Mouse (Mus musculus): ENCODE measurements around the gene Sit1. TPM values are rescaled to one million over a fixed set of nuclear protein-coding genes. Genes with fewer than 3 reads are reported as not detected.
A peak's percentile ranks its signal among the peaks of the same experiment; 100 is the strongest.

Gene Sit1
- polyA plus RNA-seq, 1 experiment, result not detected

DNA sequence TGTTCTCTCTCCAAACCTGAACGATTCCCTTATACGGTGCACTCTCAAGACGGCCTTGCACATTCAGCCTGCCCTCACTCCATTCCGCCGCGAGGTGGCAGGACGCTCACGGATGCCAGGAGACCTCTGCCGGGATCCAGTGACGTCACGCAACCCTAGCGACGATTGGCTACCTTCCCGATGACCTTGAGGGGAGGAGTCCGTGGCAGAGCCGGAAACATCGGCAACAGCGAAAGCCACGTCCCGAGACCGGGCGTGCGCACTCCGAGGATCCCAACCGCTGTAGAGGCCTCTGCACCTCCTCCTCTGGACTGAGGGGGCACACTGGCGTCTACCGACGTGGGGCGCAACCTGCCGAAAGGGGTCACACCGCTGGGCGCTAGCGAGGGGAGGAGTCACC, 41.5 kb downstream of the Sit1 start:
- TF ChIP-seq GATA1 (IDR thresholded peaks at IDR 0.05; ENCODE audit: low read length) (no peak), TAL1 (IDR thresholded peaks at IDR 0.05; ENCODE audit: low read length) (no peak)
- Histone ChIP-seq H3K27me3 (ENCODE audit: control insufficient read depth) (peaks cover 9% of the 10 kb centered on the region), H3K4me3 (replicated peaks) (peak overlapping the region; percentile 84), H3K36me3 (ENCODE audit: control insufficient read depth) (peaks cover 14% of the 10 kb centered on the region), H3K9me3 (ENCODE audit: control insufficient read depth, low read length) (no peaks in the 10 kb centered on the region), H3K4me1 (ENCODE audit: control insufficient read depth) (peaks cover 20% of the 10 kb centered on the region)

DNA sequence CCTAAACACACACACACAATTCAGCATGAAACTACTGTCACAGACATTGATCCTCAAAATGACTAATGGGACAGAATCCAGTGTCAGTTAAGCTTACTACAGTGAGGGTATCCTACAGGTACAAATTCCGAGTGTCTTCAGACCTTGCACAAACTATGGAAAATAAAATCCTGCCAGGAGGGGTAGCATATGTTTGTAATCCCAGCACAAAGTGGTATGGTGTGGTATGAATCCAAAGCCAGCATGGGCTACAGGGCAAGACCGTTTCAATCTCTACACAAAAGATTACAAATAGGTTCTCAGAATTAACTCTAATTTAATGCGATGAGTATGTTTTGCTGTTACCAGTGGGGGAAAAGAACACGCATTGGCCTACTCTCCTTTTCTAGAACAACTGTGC, 41.9 kb downstream of the Sit1 start, which contains the start of gene Tesk1:
Gene Tesk1, plus strand, starts transcription at position 301 of the 400 bp plus-strand sequence.
- Histone ChIP-seq H3K9me3 (ENCODE audit: control insufficient read depth, low read length) (no peaks in the 10 kb centered on the region), H3K4me3 (replicated peaks) (peak within 1 kb of the TSS; percentile 84), H3K36me3 (ENCODE audit: control insufficient read depth) (peaks cover 10% of the 10 kb centered on the region), H3K4me1 (ENCODE audit: control insufficient read depth) (peaks cover 20% of the 10 kb centered on the region), H3K27me3 (ENCODE audit: control insufficient read depth) (peaks cover 9% of the 10 kb centered on the region)
- no peak for TF ChIP-seq TAL1 (IDR thresholded peaks at IDR 0.05; ENCODE audit: low read length)
- TF ChIP-seq GATA1 (IDR thresholded peaks at IDR 0.05; ENCODE audit: low read length), result no peak

DNA sequence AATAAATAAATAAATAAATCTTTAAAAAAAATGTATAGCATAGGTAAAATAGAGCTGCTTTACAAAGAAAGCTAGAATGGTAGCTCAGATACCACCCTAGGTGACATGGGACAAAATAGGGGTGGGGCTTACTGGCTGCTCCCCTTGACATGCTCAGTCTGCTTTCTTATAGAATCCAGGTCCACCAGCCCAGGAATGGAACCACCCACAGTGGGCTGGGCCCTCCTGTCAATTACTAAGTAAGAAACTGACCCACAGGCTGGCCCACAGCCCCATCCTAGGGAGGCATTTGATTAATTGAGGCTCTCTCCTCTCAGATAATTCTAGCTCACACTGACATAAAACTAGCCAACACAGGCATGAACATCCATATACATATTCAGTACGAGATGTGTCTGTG, 50.7 kb downstream of the Sit1 start:
- Histone ChIP-seq H3K36me3 (ENCODE audit: control insufficient read depth) (no peaks in the 10 kb centered on the region), H3K4me1 (ENCODE audit: control insufficient read depth) (peaks cover 7% of the 10 kb centered on the region), H3K27me3 (ENCODE audit: control insufficient read depth) (peaks cover 12% of the 10 kb centered on the region), H3K9me3 (ENCODE audit: control insufficient read depth, low read length) (no peaks in the 10 kb centered on the region), H3K4me3 (replicated peaks) (no peak overlapping the region)
- TF ChIP-seq GATA1 (IDR thresholded peaks at IDR 0.05; ENCODE audit: low read length) (no peak), TAL1 (IDR thresholded peaks at IDR 0.05; ENCODE audit: low read length) (no peak)

Other genes with a start within 250 kb of the Sit1 start
- not detected in 2 replicates for gene Atp8b5, start 216.6 kb downstream of the Sit1 start, polyA plus RNA-seq (2012)
- 0.03 TPM in 1 of 2 replicates, not detected in the other for gene Rusc2, start 101.8 kb downstream of the Sit1 start, polyA plus RNA-seq (2012)
- 0.05 and 0.10 TPM in 2 replicates for gene Fam166b, start 54.6 kb downstream of the Sit1 start, polyA plus RNA-seq (2012)
- 1.6 and 1.9 TPM in 2 replicates for gene Tesk1, start 41.8 kb downstream of the Sit1 start, polyA plus RNA-seq (2012)
- 0.09 TPM in 1 of 2 replicates, not detected in the other for gene Cd72, start 29.1 kb downstream of the Sit1 start, polyA plus RNA-seq (2012)
- gene Ccdc107, start 9.2 kb upstream of the Sit1 start, polyA plus RNA-seq (2012), result 10.5 and 12.4 TPM in 2 replicates
- gene Arhgef39, start 16.0 kb upstream of the Sit1 start, polyA plus RNA-seq (2012), result 9.4 and 10.5 TPM in 2 replicates
- not detected in 2 replicates for gene Car9, start 23.2 kb upstream of the Sit1 start, polyA plus RNA-seq (2012)
- 0.13 TPM in 1 of 2 replicates, not detected in the other for gene Tpm2, start 40.0 kb upstream of the Sit1 start, polyA plus RNA-seq (2012)
- 0.10 and 0.20 TPM in 2 replicates for gene Creb3, start 78.6 kb upstream of the Sit1 start, polyA plus RNA-seq (2012)
- 17.6 and 19.2 TPM in 2 replicates for gene Tln1, start 79.0 kb upstream of the Sit1 start, polyA plus RNA-seq (2012)
- gene Rgp1, start 95.0 kb upstream of the Sit1 start, polyA plus RNA-seq (2012), result 3.5 and 7.2 TPM in 2 replicates
- 0.70 and 1.1 TPM in 2 replicates for gene Gba2, start 95.1 kb upstream of the Sit1 start, polyA plus RNA-seq (2012)
- gene Msmp, start 100.8 kb upstream of the Sit1 start, polyA plus RNA-seq (2012), result not detected in 2 replicates
- 0.15 TPM in 1 of 2 replicates, not detected in the other for gene Npr2, start 148.2 kb upstream of the Sit1 start, polyA plus RNA-seq (2012)
- not detected in 2 replicates for gene Spag8, start 169.9 kb upstream of the Sit1 start, polyA plus RNA-seq (2012)
- 3.9 and 4.6 TPM in 2 replicates for gene Hint2, start 172.7 kb upstream of the Sit1 start, polyA plus RNA-seq (2012)
- 0.03 and 0.11 TPM in 2 replicates for gene Tmem8b, start 185.2 kb upstream of the Sit1 start, polyA plus RNA-seq (2012)
- gene Fam221b, start 185.4 kb upstream of the Sit1 start, polyA plus RNA-seq (2012), result 0.03 and 0.04 TPM in 2 replicates
- not detected in 2 replicates for gene Olfr70, start 217.1 kb upstream of the Sit1 start, polyA plus RNA-seq (2012)
- not detected in 2 replicates for gene Olfr71, start 226.5 kb upstream of the Sit1 start, polyA plus RNA-seq (2012)
- gene Hrct1, start 243.5 kb upstream of the Sit1 start, polyA plus RNA-seq (2012), result not detected in 2 replicates
- gene Spaar, start 246.3 kb upstream of the Sit1 start, polyA plus RNA-seq (2012), result not detected in 2 replicates

All from erythroblast, embryonic 14.5 days (primary cell).